Mouse (Mus musculus) gastrocnemius, postnatal 4 days (tissue): ENCODE measurements around the gene Tll1. TPM values are rescaled to one million over a fixed set of nuclear protein-coding genes. Genes with fewer than 3 reads are reported as not detected.
"Not testable (repeated sequence)": the region's sequence is repeated elsewhere in the genome, so short reads cannot be mapped to it uniquely, and the experiment has no call there.

ENCODE experiments used
- DNase-seq, 2 experiments: peaks; one replicate each; pipeline ENCODE4 v3.0.0; 2021 to 2022; ENCODE audit warnings: low spot score in 2 of 2, mixed read lengths in 2 of 2
- total RNA-seq, 2 experiments: library from RNA; stranded (reverse); gene quantifications; 2 replicates each; pipeline ENCODE4 v1.2.3; 2021

Tll1 gene
- total RNA-seq, 2 experiments from 2014 or later, result 6.7 to 6.8 TPM

GRCm38 (mm10) chr8:64073396-64073795 lies 132.7 kb downstream of the Tll1 start:
- no peak for DNase-seq

GRCm38 (mm10) chr8:64059867-64060266 lies 146.2 kb downstream of the Tll1 start:
- DNase-seq, result no peak

- DNase-seq, result no peak
Measured at GRCm38 (mm10) chr8:64057571-64057970, 148.5 kb downstream of the Tll1 start.

GRCm38 (mm10) chr8:64048556-64048955 lies 157.5 kb downstream of the Tll1 start:
- no peak for DNase-seq

GRCm38 (mm10) chr8:64047963-64048505 lies 158.0 kb downstream of the Tll1 start:
- no peak for DNase-seq

GRCm38 (mm10) chr8:64041303-64041884 lies 164.7 kb downstream of the Tll1 start:
- no peak for DNase-seq

GRCm38 (mm10) chr8:64030672-64031385 lies 175.2 kb downstream of the Tll1 start:
- DNase-seq, result no peak

- DNase-seq, result no peak
Measured at GRCm38 (mm10) chr8:64030081-64030480, 176.0 kb downstream of the Tll1 start.

- no peak for DNase-seq
Measured at GRCm38 (mm10) chr8:64029525-64029924, 176.5 kb downstream of the Tll1 start.

- DNase-seq, result no peak
Measured at GRCm38 (mm10) chr8:64024359-64024758, 181.7 kb downstream of the Tll1 start.

GRCm38 (mm10) chr8:64023579-64023978 lies 182.5 kb downstream of the Tll1 start:
- DNase-seq, result no peak

GRCm38 (mm10) chr8:64023027-64023426 lies 183.0 kb downstream of the Tll1 start:
- no peak for DNase-seq

GRCm38 (mm10) chr8:63970612-63971391 lies 235.3 kb downstream of the Tll1 start:
- not testable (repeated sequence) for DNase-seq
